Mouse (Mus musculus): ENCODE results near the gene Fam216b. TPM values are rescaled to one million over a fixed set of nuclear protein-coding genes. Genes with fewer than 3 reads are reported as not detected.
A peak's percentile ranks its signal among the peaks of the same experiment; 100 is the strongest.

Fam216b gene
- total RNA-seq (2021) = not detected
- long read RNA-seq, experiment 1 = 0 reads
- long read RNA-seq, experiment 2 = 0 reads

DNA sequence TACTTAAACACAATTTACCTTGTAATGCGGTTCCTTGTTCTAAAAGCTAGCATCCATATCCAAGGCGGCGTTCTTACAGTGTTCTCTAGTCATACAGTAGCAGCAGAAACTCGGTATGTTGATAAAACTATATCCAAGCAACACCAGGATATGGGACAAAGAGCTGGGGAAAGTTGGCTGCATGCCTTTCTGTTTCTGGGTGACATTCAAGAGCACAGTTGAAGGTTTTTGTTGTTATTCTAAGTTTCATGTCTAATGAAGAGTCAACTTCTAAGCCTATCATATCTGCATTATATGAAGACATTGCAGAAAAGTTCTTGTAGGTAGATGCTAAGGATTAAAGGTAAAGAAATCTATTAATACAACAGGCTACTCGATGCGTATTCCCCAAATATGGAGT lies at the start of gene Fam216b:
Gene Fam216b, minus strand, starts transcription at position 101 of the 400 bp plus-strand sequence.
- no peak for DNase-seq (ENCODE audit: low spot score)

- DNase-seq (ENCODE audit: low spot score) = no peak
These were observed 43.7 kb upstream of the Fam216b start for GRCm38 (mm10) chr14:78132368-78133052.

DNA sequence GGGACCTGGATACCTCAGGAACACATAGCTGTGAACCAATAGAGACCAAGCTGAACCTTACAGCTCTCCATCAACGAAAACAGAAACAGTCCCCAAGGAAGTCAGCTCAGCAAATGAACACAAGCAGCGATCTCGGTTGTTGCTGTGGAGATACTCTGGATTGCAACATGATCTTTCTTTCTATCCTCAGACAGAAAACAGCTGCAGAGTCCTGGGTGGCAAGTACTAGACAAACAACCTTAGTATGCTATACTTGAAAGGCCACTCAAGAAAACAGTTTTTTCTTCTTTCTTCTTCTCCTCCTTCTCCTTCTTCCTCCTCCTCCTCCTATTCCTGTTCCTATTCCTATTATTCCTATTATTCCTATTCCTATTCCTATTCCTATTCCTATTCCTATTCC lies 37.9 kb upstream of the Fam216b start:
- DNase-seq (ENCODE audit: low spot score) = no peak

DNA sequence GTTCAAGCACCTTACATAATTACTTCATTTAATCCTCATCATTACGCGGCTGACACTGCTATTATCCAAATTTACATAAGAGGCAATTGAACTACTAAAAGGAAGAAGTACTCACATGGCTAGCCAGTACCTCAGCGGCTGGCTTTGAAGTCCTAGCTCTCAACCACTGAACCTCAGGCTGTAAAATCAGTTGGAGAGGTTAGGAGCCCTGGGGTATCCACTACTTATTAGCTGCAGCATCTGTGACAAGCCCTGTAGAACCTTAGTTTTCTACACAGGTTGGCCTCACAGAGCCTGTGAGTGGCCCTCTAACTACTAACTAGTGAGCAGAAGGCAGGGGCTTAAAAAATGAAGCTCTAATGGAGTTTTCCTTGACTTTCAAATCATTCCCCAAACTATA lies 31.5 kb upstream of the Fam216b start:
- DNase-seq (ENCODE audit: low spot score) = no peak

DNA sequence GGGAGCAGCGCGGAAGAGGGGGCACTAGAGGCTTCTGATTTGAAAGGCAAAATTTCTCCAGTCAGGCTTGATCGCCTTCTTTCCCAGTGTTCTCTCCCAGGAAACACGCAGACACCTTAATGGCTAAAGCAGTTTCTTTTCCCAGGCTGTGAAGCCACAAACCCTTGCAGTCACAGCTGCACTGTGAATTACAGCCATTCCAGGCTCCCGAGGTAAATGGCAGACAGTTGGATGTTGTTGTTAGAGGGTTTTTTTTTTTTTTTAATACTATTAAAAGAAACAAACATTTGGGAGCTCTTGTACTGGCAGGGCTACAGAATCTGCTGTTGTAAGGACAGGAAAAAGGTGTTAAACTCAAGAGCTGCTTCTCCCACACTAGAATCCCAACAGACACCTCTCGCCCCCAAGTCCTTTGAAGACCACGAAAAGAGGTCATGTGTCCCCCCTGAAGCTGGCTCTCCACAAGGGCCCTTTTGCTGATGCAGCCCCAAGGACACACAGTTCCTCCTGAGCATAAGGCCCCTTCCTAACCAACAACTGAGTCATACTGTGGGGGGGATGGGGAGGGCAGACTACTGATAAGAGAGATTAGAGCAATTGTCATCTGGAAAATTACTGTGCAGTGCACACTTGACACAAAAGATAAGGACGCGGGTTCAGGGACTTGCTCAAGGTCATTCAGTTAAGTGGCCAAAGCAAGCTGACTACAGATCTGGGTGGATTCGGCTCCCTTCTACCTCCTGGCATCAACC lies 30.8 kb upstream of the Fam216b start:
- no peak for DNase-seq (ENCODE audit: low spot score)

- DNase-seq (ENCODE audit: low spot score) = no peak
These were observed 28.9 kb upstream of the Fam216b start for GRCm38 (mm10) chr14:78117671-78118070.

- no peak for DNase-seq (ENCODE audit: low spot score)
These were observed 28.5 kb upstream of the Fam216b start for GRCm38 (mm10) chr14:78117268-78117667.

- no peak for DNase-seq (ENCODE audit: low spot score)
These were observed 23.7 kb upstream of the Fam216b start for GRCm38 (mm10) chr14:78112466-78112865.

- peak; percentile 3 for DNase-seq (ENCODE audit: low spot score)
These were observed 22.1 kb upstream of the Fam216b start for GRCm38 (mm10) chr14:78110871-78111270.

DNA sequence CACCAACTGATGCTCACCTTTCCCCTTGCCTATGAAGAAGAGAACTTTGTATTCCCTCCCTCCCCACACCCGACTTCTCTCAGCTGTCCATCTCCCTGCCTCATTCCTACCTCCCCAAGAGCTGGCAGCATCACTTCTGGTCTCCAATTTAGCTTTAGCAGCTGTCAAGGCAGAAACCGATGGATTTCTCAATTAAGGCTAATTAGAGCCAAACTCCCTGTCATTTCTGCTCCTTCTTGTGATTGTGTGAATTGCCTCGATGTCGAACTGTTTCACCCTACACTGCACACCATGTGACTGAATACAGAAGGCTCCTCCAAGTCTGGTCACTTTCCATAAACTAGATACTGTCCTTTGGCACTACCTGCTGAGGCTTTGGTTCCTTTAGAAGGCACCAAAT lies 20.6 kb upstream of the Fam216b start:
- no peak for DNase-seq (ENCODE audit: low spot score)

DNA sequence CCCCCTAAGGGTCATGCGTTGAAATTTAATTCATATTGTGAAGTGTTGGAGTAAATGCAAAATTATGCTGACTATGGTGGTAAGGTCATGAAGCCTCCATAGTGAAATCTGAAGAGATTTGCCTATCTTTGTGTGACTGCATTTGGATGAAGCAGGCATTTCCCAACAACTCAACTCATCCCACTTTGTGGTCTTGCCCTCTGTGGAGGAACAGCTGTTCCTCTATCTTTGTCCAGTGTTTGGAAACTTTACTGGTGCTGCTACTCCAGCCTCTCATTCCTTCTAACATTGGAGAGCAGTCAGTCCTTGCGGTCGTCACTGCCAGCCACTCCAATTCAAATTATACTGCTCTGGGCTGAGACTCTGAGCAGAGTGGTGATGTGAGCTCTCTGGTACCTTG lies 19.6 kb upstream of the Fam216b start:
- DNase-seq (ENCODE audit: low spot score) = no peak

DNA sequence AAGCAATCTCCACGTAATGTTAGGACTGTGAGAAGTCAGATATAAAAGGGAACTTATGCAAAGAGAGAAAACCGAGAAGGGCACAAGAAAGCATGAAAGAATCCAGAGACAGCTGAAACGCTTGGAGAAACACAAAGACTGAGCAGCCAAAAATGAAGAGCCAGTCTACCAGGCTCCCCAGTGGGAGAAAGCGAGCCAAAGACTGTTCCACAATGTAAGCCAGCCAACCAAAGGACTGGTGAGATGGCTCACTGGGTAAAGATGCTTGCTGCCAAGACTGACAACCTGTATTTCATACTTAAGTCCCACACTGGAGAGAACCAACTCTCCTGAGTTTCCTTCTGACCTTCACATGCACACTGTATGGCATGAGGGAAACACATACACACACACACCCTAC lies 784 bp upstream of the Fam216b start:
- no peak for DNase-seq (ENCODE audit: low spot score)

DNA sequence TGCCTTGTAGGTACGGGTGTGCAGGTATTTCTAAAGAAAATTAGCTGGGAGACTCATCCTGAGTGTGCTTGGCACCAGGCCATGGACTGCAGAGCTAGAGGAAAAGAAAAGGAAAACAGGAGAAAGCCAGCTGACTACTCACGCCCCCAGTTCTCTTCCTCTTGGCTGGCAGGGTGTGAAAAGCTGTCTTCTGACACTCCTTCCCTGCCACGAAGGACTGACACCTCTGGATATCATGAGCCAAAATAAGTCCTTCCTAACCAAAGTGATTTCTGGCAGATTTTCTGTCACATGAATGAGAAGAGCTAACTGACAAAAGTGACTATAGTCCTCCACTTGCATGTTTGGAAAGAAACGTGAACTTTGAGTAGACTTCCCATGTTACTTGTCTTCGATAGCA lies 5.3 kb downstream of the Fam216b start:
- DNase-seq (ENCODE audit: low spot score) = no peak

DNA sequence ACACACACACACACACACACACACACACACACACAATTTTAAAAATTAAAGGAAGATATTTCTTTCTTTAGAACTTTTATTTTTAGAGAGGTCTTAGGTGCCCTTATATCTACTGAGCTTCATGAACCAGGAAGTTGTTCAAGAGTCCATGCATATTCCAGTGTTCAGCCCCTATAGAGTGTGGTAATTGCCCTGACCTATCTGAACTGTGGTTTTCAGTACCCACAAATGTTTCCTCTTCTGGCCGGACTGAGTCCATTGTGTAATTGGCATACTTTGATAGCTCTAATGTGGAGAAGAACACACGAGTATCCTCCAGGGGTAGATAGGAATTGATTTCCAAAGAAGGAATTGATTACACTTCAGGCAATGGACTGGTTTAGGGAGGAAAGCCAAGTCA lies 11.3 kb downstream of the Fam216b start:
- DNase-seq (ENCODE audit: low spot score) = no peak

GRCm38 (mm10) chr14:78065938-78066710 lies 22.7 kb downstream of the Fam216b start:
- peak; percentile 18 for DNase-seq (ENCODE audit: low spot score)

DNA sequence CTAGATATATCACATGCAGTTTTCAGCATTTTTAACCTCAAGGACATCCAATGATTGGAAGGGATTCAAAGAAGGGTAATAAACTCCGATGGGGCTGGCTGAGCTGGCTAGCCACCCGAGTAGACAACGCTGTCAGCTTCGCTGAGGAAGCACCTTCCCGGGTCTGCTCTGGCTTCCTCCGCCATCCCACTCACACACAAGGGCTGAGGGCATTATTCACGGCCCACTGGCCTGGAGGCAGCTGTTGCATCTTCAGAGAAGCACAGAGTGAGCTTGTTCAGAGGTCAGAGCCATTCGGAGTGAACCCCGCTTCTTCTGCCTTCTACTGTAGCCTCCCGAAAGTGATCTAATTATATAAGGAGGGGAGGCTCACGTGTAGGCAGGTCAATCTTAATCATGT lies 26.3 kb downstream of the Fam216b start:
- no peak for DNase-seq (ENCODE audit: low spot score)

DNA sequence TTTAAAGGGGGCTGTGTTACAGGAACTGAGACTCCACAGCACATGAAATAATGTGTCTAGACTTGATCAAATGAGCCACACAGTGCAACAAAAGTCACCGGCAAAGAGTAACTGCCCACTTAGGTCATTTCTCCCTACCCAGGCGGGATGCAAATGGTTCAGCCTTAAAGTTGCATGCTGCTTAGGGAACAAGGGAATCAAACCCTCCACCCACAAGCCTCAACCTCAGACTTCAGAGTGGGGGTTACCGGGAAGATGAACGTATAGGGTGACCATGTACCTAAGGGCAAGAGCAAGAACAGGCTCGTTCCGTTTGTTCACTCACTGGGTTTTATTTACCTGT lies 28.2 kb downstream of the Fam216b start:
- no peak for DNase-seq (ENCODE audit: low spot score)

DNA sequence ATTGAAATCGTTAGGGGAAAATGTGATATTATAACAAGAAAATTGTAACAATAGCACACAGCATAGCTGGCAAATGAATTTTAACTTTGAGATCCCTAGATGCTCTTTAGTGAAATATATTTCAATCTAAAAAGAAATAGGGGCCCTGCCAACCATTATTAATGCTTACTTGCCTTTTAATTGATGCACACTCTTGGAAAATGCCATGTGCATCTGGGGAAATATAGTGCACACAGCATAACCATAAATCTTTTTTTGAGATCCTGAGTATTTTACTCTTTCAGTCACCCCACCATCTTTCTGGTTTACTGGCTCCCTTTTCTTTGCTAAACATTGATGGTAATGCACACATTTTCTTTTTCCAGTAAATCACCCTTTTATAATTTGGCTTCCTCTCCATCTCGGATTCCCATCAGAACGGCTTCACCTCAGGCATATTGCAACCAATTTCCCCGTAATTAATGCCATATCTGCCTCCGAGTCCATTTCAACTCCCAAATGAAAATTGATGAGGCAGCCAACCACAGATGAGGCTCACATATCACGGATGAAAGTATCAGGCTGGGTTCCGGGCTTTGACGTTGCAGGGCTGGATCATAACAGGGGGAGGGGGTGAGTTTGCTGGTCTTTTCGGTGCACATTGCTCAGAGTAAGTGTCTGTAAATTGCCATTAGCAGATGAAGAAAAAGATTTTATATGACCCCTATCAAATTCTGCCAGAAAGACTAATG lies 28.8 kb downstream of the Fam216b start:
- DNase-seq (ENCODE audit: low spot score) = no peak

DNA sequence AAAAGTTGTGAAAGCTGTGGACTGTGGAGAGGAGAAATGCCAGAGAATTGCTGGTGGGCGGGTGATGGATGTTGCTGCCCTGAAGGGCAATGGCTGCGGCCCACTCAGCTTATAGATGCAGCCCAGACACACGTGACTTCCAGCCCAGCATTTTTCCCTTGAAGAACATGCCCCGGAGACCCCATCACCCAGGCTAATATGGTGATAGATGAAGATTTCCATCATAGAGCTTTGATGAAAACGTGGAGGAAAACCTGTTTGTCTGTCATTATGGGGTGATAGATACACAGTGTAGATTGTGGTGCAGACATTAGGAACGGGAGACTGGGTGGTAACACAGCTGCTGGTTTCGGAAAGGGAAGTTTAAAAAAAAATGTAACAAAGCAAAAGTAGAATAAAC lies 31.4 kb downstream of the Fam216b start:
- no peak for DNase-seq (ENCODE audit: low spot score)

DNA sequence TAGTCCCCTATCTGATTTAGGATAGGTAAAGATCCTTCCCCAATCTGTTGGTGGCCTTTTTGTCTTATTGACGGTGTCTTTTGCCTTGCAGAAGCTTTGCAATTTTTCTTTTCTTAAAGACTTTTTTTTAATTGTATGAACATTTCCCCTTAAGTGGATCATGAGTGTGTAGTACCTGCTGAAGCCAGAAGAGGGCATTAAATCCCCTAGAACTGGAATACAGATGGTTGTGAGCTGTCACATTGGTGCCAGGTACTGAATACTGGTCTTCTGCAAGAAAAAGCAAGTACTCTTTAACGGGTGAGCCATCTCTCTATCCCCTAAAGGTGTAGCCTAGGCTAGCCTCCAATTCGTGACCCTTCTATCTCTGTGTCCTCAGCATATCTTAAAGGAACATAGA lies 32.4 kb downstream of the Fam216b start:
- DNase-seq (ENCODE audit: low spot score) = no peak

DNA sequence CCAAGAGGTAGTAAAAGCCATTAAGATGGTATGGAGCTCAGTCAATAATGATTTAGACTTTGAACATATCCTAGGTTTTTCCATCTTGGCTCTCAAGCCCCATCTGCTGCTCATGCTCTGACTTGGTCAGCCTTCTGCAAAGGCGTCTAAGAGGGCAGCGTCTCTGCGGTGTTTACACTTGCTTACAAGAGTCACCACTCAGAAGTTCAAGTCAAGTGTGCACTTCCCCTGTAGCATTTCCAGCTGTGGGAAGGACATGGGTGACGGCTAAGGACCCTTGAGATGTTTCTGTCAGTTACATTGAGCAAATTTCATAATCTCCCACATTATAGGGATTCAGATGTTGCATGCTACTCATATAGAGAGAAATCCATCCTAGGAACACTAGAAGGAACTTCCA lies 40.1 kb downstream of the Fam216b start:
- no peak for DNase-seq (ENCODE audit: low spot score)

DNA sequence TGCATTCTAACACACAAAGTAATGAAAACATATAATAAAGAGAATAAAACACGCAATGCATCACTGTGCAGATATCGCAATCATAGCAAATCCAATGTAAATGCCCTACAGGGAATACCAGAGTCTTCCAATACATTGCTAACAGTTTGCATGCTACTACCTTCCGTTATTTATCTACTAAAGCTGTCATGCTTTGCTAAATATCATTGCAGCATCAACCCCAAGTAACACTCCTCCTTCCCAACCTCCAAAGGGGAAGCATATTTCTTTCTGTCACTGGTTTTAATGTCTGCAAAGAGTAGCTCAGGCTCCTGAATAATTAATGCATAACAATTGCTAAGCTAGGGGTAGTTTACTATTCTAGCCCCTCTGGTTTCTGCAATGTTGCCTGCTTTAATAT lies 40.5 kb downstream of the Fam216b start:
- no peak for DNase-seq (ENCODE audit: low spot score)
